Mouse (Mus musculus) heart, embryonic 15.5 days (tissue): ENCODE measurements around the gene Neurl1b. TPM values are rescaled to one million over a fixed set of nuclear protein-coding genes. Genes with fewer than 3 reads are reported as not detected.

ENCODE experiments used
- ATAC-seq: fragments of 200-750 bp; cut with Nextera tagmentation; replicated peaks from 2 replicates; pipeline ENCODE4 v1.8.0; 2017; ENCODE audit warnings: low read depth, moderate TSS enrichment; ENCODE audit not compliant: insufficient number of reproducible peaks, insufficient read depth, low FRiP score
- H3K27ac ChIP-seq: fragments of 300-500 bp; sonication (generic); 2 replicates; pipeline ENCODE4 v1.5.1; 2015; ENCODE audit warnings: mild to moderate bottlenecking, inconsistent platforms
- H3K27me3 ChIP-seq: fragments of 300-500 bp; sonication (generic); 2 replicates; pipeline ENCODE4 v1.6.1; 2015; ENCODE audit warnings: inconsistent platforms
- H3K36me3 ChIP-seq: fragments of 300-500 bp; sonication (generic); 2 replicates; pipeline ENCODE4 v1.6.1; 2015; ENCODE audit warnings: mild to moderate bottlenecking, inconsistent platforms
- H3K4me1 ChIP-seq: fragments of 300-500 bp; sonication (generic); replicated peaks from 2 replicates; pipeline ENCODE4 v1.6.1; 2015; ENCODE audit warnings: inconsistent platforms
- H3K4me2 ChIP-seq: fragments of 300-500 bp; sonication (generic); 2 replicates; pipeline ENCODE4 v1.6.1; 2015; ENCODE audit warnings: inconsistent platforms, mild to moderate bottlenecking, moderate library complexity
- H3K4me3 ChIP-seq: fragments of 300-500 bp; sonication (generic); 2 replicates; pipeline ENCODE4 v1.5.1; 2015; ENCODE audit warnings: mild to moderate bottlenecking, inconsistent platforms
- H3K9ac ChIP-seq: fragments of 300-500 bp; sonication (generic); 2 replicates; pipeline ENCODE4 v1.6.1; 2015; ENCODE audit warnings: mild to moderate bottlenecking, inconsistent platforms
- H3K9me3 ChIP-seq: fragments of 300-500 bp; sonication (generic); replicated peaks from 2 replicates; pipeline ENCODE4 v1.6.1; 2016; ENCODE audit warnings: inconsistent platforms
- WGBS: fragments of 180-500 bp; shearing (Covaris S2); methylation state at CpG from one replicate; pipeline ENCODE4 v1.1.7; 2015; ENCODE audit warnings: mixed read lengths; 5-methylcytosine and 5-hydroxymethylcytosine counted together
- polyA plus RNA-seq: library from polyadenylated mRNA; unstranded; fragments of >200 nt; fragmentation: Nextera tagmentation; extraction: Ambion mirVana; gene quantifications from 2 replicates; pipeline ENCODE4 v1.2.1, GENCODE M21; 2015

Neurl1b gene
- polyA plus RNA-seq, 1 experiment from 2014 or later, result 2.7 TPM

DNA sequence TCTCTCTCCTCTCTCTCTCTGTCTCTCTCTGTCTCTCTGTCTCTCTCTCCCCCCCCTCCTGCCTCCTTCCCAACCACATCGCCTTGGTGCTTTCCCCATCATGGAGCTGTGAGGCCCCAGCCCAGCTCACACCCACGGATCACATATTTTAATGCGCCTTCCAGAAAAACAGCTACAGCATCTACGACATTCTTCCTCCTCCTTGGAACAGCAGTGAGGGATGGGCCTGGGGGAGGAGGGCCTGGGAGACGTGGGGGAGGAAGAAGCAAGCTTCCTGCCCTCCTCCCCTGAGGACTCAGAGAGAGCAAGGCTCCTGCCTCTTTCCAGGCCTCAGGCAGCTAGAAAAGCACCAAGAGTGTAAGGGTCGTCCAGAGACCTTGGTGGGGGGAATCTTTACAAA, 17.3 kb upstream of the Neurl1b start:
- Histone ChIP-seq H3K27ac (no peak overlapping the region), H3K9ac (no peak overlapping the region)
- ATAC-seq, result peak; percentile 81; the same call in 1 of the 2 replicates

DNA sequence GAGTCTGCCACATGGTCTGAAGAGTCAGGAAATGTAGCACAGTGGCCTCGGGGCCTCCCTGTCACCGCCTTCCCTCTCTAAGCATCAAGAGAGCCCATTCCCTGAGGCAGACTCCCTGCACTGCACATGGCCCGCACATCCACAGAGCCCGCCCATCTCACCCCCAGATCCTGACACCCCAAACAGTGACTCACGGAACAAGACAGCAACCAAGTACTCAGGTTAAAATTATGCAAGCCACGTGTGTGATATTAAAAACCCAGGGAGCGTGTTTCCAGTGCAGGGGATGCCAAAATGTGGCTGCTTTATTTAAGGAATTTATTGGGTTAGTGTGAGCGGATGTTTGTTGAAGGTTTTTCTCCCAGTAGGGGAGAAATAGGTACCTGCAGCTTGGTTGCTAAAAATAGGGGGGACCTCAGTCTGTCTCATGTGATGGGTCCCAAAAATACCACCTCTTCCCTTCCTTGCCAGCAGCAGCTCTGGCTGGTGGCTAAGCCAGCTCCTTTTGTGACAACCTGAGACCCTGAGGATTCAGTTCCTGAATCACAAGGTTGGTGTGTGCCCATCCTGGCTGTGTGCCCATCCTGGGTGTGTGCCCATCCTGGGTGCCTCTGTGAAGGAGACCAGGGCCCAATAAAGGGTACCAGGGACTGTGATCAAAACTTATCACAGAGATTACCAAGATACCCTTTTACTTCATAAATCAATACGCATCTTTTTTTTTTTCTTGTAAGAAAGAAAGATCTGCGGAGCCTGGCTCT, 9.1 kb upstream of the Neurl1b start:
- Histone ChIP-seq H3K36me3 (no peaks in the 10 kb centered on the region), H3K9ac (no peak overlapping the region), H3K4me1 (0 out of 2 replicates have a peak, but pooled peaks cover 6% of the 10 kb centered on the region), H3K4me3 (no peak overlapping the region), H3K27me3 (no peaks in the 10 kb centered on the region; the same call in 1 of the 2 replicates), H3K27ac (no peak overlapping the region), H3K4me2 (no peak overlapping the region), H3K9me3 (no peaks in the 10 kb centered on the region)
- 75% methylated on average over 10 of the region's 10 CpGs for WGBS
- no peak for ATAC-seq

More for the DNA sequence above, 17.3 kb upstream of the Neurl1b start:
- Histone ChIP-seq H3K4me1 (peaks cover 5% of the 10 kb centered on the region; the same call in 1 of the 2 replicates), H3K9me3 (no peaks in the 10 kb centered on the region), H3K4me2 (no peak overlapping the region), H3K36me3 (no peaks in the 10 kb centered on the region), H3K4me3 (no peak overlapping the region), H3K27me3 (no peaks in the 10 kb centered on the region)
- WGBS, result 36% methylated on average over 6 of the region's 6 CpGs

DNA sequence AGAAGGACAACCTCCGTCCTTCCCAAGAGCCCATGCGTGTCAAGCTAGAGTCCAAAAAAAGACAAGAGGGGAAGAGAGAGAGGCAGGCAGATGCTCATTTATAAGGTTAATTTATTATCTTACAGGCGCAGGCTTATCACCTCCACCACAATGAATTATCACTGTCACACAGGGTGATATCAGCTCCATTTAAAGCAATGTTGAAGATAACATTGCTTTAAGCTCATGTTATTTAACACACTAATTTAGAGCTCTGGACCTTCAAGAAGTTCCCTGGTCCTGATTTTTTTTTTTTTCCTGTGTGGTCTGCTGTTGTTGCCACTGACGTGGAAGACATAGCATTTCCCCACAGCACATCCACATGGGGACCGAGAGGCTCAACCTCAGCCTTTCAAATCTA, 1.7 kb upstream of the Neurl1b start:
- H3K9ac ChIP-seq, result 0 out of 2 replicates have a peak overlapping the region, but pooled peaks have one; percentile 89
- no peaks in the 10 kb centered on the region for H3K36me3 ChIP-seq
- H3K27ac ChIP-seq, result peak overlapping the region; percentile 61; the same call in 1 of the 2 replicates
- no peak for ATAC-seq
- H3K4me1 ChIP-seq, result peaks cover 35% of the 10 kb centered on the region
- H3K9me3 ChIP-seq, result no peaks in the 10 kb centered on the region
- 0 out of 2 replicates have a peak, but pooled peaks cover 7% of the 10 kb centered on the region for H3K27me3 ChIP-seq
- peak overlapping the region; percentile 93 for H3K4me2 ChIP-seq
- 52% methylated on average over 5 of the region's 5 CpGs for whole genome bisulfite sequencing
- H3K4me3 ChIP-seq, result peak overlapping the region; percentile 86

DNA sequence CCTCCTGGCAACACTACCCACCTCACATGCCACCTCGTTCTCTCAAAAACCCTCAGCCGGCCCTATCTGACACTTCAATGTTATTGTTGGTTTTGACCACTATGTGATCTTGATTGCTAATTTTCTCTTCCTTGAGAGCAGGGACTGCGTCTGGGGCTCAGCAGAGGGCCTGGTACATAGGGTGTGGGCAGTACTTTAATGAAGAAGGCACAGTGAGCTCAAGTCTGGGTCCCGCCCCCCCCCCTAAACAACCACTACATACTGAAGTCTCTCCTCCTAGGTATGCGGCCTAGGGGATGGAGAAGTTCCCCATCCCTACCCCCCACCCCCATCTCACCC, 476 bp upstream of the Neurl1b start:
- no peak for ATAC-seq
- Histone ChIP-seq H3K4me1 (peaks cover 40% of the 10 kb centered on the region), H3K27ac (peak overlapping the region; percentile 61), H3K9ac (peak overlapping the region; percentile 89), H3K36me3 (no peaks in the 10 kb centered on the region), H3K27me3 (0 out of 2 replicates have a peak, but pooled peaks cover 7% of the 10 kb centered on the region), H3K4me2 (peak overlapping the region; percentile 93), H3K4me3 (peak overlapping the region; percentile 86), H3K9me3 (no peaks in the 10 kb centered on the region)
- WGBS, result 10% methylated on average over 5 of the region's 5 CpGs

DNA sequence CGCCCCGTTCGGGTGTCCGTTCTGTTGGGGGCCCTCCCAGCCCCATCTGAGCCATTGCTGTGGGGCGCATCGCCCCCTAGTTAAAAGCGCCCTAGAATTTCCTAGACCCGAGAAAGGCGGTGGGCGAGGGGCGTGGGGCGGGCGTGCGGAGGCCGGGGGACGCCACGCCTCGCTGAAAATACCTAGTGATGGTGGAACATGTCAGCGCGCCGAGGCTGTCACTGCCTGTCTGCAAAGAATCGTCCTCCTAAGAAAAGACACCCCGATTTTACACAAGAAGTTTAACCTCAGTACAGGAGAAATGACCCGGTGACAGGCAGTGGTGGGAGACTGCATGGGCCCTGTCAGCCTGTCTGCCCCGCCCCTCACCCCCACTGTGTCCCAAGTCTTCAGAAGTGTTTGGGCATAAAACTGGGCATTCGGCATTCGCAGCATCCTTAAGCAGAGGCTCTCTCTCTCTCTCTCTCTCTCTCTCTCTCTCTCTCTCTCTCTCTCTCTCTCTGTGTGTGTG, 781 bp downstream of the Neurl1b start:
- no peaks in the 10 kb centered on the region for H3K9me3 ChIP-seq
- H3K4me2 ChIP-seq, result peak overlapping the region; percentile 93
- WGBS, result 2% methylated on average over 27 of the region's 27 CpGs
- H3K36me3 ChIP-seq, result no peaks in the 10 kb centered on the region
- 0 out of 2 replicates have a peak, but pooled peaks cover 7% of the 10 kb centered on the region for H3K27me3 ChIP-seq
- H3K4me1 ChIP-seq, result peaks cover 37% of the 10 kb centered on the region
- peak overlapping the region; percentile 89 for H3K9ac ChIP-seq
- peak overlapping the region; percentile 86 for H3K4me3 ChIP-seq
- ATAC-seq, result no peak
- peak overlapping the region; percentile 74 for H3K27ac ChIP-seq

DNA sequence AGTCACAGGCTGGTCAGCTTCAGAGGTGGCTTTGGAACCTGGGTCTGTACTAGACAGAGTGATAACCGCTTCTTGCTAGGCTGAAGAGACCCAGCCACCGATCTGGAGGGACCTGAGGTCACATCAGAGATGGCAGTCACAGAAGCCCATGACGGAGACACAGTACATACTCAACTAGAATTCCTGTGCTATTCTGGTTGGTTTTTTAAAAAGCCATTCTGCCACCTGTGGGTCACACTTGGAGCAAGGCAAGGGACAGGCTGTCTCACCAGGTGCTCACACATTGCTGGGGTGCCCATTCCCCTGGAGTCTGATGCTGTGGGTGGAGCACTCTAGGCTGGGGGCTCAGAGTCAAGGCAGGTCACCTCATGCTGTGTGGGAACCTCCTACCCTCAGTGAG, 1.5 kb downstream of the Neurl1b start:
- no peak overlapping the region for H3K27ac ChIP-seq
- WGBS, result 42% methylated on average over 3 of the region's 3 CpGs

DNA sequence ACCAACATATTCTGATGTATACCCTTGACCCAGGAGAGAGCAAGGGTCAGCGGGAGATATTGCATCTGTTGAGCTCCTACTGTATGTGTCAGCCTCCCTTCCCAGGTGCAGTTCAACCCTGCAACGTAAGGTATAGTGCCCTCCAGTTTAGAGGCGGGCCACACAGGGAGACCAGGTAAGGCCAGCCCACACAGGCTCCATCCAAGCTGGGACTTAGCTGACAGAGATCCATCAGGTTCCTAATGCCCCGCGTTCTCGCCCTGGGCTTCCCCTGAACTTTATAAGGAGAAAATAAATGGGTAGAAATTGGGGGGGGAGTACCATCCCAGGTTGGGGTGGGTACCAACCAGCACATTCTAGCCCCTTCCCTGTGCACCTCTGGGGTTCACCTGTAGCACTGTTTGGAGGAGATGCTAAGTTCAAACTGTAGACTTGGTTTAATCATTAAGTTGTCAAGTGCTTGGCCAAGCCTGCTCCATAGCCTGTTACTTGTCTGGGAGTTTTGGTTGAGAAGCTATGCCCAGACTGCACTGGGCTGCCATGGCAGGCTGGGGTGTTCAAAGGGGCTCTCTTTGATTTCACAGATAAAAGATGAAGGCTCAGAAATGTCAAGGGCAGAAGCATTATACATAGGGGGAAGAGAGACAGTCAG, 3.3 kb downstream of the Neurl1b start:
- Histone ChIP-seq H3K4me2 (no peak overlapping the region), H3K4me1 (peaks cover 51% of the 10 kb centered on the region), H3K9me3 (no peaks in the 10 kb centered on the region), H3K27me3 (no peaks in the 10 kb centered on the region), H3K27ac (no peak overlapping the region), H3K9ac (no peak overlapping the region), H3K4me3 (no peak overlapping the region), H3K36me3 (no peaks in the 10 kb centered on the region)
- 80% methylated on average over 6 of the region's 6 CpGs for WGBS
- ATAC-seq, result no peak

More for the DNA sequence above, 1.5 kb downstream of the Neurl1b start:
- H3K27me3 ChIP-seq, result 0 out of 2 replicates have a peak, but pooled peaks cover 5% of the 10 kb centered on the region
- peaks cover 42% of the 10 kb centered on the region for H3K4me1 ChIP-seq
- no peaks in the 10 kb centered on the region for H3K36me3 ChIP-seq
- peak overlapping the region; percentile 86 for H3K4me3 ChIP-seq
- no peak for ATAC-seq
- H3K9me3 ChIP-seq, result no peaks in the 10 kb centered on the region
- H3K4me2 ChIP-seq, result peak overlapping the region; percentile 93
- H3K9ac ChIP-seq, result no peak overlapping the region

DNA sequence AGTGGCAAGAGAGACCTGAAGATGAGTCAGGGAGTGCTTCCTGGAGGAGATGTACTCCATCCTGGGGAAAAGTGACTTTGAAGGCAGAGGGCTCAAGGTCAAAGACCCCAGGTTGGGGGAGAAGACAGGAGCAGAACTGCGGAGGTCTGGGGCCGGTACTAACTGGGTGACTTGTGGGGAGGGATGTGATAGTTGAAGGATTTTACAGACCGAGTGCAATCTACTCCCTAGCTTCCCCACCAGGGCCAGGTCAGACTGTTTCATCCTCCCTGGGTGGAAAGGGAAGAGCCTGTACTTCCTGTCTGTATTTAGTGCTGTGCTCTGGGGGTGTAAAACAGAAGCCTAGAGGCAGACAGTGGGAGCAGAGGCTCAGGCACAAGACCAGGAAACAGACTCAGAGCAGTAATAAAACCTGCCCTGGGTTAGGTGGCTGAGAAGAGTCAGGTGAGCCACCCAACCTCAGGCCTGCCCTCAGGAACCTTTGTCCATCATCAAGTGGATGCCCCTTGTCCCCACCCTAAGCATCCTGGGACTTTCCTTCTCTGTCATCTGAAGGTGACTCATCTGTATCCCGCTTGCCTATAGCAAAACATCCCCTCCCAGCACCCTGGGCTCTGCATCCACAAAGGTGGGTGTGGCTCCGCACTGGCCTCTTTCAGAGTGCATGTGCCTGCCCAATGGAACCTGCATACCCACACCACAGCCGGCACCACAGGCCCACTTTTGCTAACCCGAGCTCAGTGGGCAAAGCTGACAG, 6.0 kb downstream of the Neurl1b start:
- no peak overlapping the region for H3K27ac ChIP-seq
- WGBS, result 79% methylated on average over 7 of the region's 7 CpGs

DNA sequence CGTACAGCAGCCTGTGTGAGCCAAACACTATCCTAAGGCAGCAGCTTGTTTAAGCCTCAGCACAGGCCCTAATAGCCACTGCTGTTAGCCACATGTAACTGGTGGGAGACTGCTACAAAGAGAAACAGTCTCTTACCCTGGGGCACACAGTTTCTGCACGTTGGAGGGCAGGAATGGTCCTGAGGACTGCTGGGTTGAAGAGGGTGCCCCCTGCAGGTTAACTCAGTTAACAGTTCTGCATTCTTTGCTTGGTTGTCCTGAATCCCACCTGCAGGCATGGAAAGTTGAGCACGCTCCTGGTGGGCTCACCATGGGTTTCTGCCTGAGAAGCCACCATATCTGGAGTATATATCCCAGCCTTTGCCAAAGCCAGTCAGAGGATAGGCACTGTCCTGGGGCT, 6.9 kb downstream of the Neurl1b start:
- Histone ChIP-seq H3K27me3 (no peaks in the 10 kb centered on the region), H3K9me3 (no peaks in the 10 kb centered on the region), H3K9ac (no peak overlapping the region), H3K27ac (0 out of 2 replicates have a peak overlapping the region, but pooled peaks have one; percentile 3), H3K4me2 (no peak overlapping the region), H3K4me3 (no peak overlapping the region), H3K4me1 (peaks cover 62% of the 10 kb centered on the region), H3K36me3 (no peaks in the 10 kb centered on the region)
- ATAC-seq, result no peak
- 54% methylated on average over 3 of the region's 3 CpGs for WGBS

More for the DNA sequence above, 6.0 kb downstream of the Neurl1b start:
- H3K27me3 ChIP-seq, result no peaks in the 10 kb centered on the region
- ATAC-seq, result no peak
- no peak overlapping the region for H3K4me2 ChIP-seq
- H3K9ac ChIP-seq, result no peak overlapping the region
- no peaks in the 10 kb centered on the region for H3K36me3 ChIP-seq
- no peaks in the 10 kb centered on the region for H3K9me3 ChIP-seq
- peaks cover 57% of the 10 kb centered on the region for H3K4me1 ChIP-seq
- no peak overlapping the region for H3K4me3 ChIP-seq

DNA sequence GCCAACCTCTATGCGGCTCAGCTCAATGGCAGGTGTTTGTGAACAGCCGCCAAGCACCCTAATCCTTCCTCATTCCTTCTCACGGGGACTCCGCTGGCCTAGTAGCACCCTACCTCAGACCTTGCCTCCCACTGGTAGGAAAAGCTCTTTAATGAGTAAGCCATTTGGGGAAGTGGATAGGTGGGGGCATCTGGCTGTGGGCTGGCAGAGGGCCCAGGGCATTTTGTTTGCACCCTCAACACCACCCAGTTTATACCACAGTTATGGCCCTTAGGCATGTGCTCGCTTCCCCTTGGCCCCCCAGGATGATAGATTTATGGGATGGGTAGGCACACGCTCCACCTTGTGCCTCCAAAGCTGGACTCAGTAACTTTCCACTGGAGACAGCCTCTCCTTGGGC, 7.8 kb downstream of the Neurl1b start:
- no peaks in the 10 kb centered on the region for H3K9me3 ChIP-seq
- H3K4me3 ChIP-seq, result no peak overlapping the region
- H3K27me3 ChIP-seq, result no peaks in the 10 kb centered on the region
- no peak for ATAC-seq
- H3K4me1 ChIP-seq, result peaks cover 65% of the 10 kb centered on the region
- no peak overlapping the region for H3K4me2 ChIP-seq
- H3K36me3 ChIP-seq, result no peaks in the 10 kb centered on the region
- H3K9ac ChIP-seq, result no peak overlapping the region
- 71% methylated on average over 6 of the region's 6 CpGs for WGBS
- peak overlapping the region; percentile 11; the same call in 1 of the 2 replicates for H3K27ac ChIP-seq
